Mouse (Mus musculus) right cerebral cortex, adult 18-20 months (tissue): ENCODE measurements around the gene Spats1.
A peak's percentile ranks its signal among the peaks of the same experiment; 100 is the strongest.

Source experiments
- DNase-seq: peaks from one replicate; pipeline ENCODE4 v3.0.0; 2022; ENCODE audit warnings: mixed read lengths

The Spats1 gene

DNA sequence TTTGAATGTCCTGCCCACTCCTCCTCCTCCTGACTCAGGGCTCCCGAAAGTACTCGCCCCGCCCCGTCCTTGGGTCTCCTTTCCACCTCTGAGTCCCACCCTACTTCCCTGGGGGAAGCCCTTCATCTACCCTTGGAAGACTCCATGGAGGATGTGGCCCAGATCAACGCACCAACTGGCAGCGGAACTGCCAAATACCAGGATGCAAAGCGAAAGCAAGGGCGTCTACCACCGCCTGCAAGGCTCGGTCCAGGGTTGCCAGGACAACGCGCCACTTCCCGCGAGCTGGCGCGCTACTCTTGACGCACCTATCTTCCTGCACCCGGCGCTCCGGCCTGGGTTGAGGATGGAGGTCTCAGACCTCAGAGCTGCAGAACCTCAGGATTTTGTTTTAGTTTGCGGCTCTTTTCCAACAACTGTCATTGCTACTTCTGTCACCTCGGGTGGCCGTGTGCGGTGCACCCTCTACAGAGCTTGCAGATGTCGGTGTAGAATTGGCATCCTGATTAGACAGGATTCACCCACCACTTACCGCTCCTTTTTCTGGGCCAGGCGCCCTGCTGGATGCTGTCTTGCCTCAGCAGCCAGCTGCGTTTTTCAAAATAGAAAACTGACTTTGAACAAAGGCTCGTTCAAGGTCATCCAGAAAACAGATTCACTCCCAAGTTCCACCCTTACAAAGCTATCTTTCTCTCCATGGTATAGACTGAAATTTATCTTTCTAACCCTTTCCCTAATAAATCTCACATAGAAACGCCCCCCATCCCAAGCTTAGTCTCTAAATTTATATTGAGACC is at the start of gene Spats1:
Gene Spats1 (minus strand): TSS at position 747 of the 797 bp plus-strand sequence.
- peak; percentile 92 for DNase-seq

DNA sequence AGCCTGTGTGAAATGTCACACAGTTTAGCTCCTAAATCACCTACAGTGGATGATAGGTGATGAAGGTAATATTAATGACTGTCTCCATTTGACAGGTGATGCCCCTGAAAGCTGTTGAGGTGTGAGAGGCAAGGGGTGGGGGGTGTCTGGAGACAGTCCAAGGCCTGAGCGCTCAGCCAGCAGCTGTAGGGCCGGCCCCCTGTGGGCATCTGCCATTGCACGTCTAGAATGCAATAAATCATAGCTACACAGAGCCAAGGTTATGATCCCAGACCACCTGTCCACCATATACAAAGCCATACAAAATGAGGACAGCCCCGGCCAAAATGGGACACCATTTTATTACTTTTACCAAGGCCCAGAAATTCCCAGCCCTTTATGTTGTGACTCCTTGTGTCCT is 49.7 kb upstream of the Spats1 start:
- no peak for DNase-seq

DNA sequence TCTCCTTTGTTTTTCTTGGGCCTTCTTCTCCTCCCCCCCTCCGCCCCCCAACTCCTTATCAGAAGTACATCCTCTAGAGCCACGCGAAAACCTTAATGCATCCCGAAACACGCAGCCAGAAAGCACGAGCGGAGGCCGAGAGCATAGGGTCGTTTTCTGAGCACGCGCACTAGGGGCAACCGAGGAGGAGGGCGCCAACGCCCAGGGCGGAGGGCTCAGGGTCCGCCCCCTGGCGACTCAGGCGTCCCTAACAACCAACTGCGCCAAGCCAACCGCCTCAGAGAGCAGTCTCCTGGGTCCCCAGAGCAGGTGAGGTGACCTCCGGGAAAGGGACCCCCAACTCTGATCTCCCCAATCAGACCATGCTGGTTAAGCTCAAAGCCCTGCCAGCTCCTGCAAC is 48.0 kb upstream of the Spats1 start, which contains the start of gene Tcte1:
Gene Tcte1 (plus strand): TSS at position 172 of the 400 bp plus-strand sequence.
- DNase-seq, result no peak

DNA sequence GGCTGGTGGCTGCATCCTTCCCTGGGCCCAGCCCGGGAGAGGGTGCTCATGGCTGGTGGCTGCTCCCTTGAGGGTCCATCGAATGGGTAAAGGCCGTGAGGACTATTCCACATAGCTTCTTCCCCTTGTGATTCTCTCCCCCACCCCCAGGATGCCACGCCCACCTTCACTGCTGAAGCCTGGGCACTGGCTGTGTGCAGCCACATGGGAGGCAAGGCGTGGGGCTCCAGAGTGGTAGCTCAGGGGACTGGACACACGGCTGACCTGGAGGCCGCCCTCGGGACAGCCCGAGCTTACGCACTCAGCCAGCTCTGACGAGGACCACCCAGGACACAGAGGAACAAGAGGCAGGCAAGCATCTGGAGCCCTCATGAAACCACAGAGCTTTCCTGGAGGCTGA is 44.9 kb upstream of the Spats1 start:
- DNase-seq, result no peak

DNA sequence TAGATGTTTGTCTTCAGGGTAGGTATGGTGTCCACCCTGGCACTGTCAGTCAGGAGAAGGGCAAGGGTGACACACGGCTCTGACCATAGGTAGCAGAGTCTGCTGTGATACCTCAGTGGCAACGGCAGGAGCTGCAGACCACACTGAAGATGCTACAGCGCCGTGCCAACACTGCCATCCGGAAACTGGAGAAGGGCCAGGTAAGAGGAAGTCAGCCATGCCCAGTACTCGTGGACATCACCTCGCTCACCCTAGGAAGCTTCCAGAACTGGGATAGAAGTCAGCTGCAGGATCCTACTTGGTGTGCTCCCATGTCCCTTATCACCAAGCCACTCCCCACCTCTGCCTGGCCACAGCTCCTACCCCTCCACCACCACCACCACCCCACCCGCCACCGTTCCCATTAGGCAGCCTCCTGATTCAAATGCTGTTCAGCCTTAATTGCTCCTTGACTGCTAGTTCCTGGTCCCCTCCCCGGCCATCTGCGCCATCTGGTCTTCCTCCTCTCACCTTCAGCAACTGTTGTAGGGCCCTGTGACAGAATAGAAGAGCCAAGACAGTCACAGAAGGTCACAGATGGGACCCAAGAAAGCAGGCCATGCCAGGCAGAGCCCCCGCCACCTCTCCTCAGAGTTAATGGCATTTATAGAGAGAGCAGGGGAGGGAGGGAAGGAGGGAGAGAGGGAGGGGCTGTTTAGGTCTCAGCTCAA is 43.7 kb upstream of the Spats1 start:
- no peak for DNase-seq

DNA sequence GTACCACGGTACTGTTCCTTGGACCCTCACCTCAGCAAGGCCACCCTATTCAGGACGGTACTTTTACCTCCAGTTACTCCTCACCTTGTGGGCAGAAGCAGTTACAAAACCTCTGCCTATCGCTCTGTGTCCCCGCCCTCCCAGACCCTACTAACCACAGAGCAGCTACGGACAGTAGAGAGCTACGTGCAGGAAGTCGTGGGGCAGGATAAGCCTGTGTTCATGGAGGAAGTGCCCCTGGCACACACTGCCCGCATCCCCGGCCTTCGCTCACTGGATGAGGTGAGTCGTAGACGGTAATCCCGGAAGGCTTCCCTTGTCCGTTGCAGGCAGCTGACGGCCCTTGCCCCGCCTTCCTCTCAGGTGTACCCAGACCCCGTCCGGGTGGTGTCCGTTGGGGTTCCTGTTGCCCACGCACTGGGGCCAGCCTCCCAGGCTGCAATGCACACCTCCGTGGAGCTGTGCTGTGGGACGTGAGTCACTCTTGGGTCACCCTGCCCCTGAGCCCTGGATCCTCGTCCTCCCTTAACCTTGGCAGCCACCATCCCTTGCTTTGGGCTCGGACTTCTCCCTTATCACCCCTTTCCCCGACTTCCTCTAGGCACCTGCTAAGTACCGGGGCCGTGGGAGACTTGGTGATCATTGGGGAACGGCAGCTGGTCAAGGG is 42.5 kb upstream of the Spats1 start:
- DNase-seq, result no peak

DNA sequence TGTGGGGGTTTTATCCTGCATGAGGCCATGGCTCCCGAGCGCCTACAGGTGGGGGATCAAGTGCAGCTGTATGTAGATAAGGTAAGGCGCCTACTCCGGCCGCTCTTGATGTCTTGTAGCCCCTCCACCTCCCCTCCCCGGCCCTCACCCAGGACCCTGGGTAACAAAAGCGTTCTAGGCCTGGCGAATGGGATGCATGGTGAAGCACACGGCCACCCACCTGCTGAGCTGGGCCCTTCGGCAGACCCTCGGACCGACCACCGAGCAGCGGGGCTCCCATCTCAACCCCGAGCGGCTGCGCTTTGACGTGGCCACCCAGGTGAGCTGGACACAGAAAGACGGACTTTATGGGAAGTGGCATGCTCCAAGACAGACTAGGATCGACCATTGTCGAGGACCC is 41.9 kb upstream of the Spats1 start:
- DNase-seq, result no peak

DNA sequence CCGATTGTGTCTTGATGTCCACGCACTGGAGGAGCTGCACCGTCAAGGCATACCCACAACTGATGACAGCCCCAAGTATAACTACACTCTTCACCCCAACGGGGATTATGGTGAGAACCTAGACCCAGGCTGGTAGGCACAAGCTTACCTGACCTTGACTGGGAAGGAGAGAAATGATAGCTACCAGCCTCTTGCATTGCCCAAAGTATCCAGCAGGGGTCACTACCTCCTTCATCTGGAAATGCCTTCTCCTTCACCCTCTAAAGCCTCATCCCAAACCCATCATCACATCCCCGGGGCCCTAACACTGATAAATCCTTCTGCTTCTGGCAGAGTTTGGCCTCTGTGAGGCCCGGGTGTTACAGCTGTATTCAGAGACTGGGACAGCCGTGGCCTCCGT is 41.3 kb upstream of the Spats1 start:
- peak; percentile 78 for DNase-seq

DNA sequence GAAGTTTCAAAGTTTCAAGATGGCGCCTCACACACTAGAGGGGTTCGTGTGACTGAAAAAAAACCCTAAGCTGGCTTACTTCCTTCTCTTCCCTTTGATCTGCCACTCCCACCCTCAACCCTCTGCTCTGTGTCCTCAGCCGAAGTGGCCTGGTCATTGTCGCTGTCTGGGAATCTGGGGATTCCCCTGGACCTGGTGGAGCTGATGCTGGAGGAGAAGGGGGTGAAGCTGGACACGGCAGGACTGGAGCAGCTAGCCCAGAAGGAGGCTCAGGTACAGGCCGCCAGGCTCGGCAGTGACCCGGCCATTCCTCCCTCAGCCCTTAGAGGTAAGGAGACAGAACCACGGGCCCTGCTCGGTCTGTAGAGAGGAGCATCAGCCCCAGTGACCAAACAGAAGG is 40.6 kb upstream of the Spats1 start:
- no peak for DNase-seq

DNA sequence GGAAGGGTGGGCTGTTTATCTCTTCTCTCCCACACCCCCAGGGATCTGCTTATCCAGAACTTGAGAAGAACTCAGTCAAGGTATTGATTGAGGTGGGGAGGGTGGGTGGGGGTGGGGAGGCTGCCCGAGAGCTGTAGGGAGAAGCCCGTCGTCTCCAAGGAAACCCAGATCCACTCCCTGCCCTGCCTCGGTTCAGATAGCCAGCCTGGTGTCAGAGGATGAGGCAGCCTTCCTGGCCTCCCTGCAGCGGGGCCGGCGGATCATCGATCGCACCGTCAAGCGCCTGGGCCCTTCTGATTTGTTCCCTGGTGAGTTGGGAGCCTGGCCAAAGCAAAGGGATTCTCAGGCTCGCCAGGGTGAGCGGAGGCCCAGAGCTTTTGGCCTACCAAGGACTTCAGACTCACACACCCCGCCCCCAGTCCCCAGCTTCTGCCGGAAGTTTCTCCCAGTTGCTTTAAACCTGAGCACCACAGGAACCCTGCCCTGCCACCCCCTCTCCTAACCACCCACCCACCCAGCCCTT is 40.0 kb upstream of the Spats1 start:
- no peak for DNase-seq

DNA sequence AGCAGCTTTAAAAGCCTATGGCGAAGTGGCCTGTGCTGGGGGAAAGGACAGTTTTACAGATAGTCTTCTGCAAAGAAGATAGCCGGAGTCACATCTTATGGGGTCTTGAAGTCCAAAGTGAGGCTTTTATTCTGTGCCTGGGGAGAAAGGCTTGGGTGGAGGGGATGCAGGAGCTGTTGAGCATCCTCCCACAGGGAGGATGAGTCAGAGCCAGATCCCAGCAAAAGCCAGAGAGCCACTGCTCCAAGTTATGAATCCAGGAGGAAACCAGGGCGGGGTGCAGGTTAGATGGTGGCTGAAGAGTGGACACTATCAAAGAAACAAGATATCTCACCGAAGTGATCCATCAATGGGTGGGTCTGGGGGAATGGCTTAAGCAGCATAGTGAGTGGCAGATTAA is 36.5 kb upstream of the Spats1 start:
- no peak for DNase-seq

DNA sequence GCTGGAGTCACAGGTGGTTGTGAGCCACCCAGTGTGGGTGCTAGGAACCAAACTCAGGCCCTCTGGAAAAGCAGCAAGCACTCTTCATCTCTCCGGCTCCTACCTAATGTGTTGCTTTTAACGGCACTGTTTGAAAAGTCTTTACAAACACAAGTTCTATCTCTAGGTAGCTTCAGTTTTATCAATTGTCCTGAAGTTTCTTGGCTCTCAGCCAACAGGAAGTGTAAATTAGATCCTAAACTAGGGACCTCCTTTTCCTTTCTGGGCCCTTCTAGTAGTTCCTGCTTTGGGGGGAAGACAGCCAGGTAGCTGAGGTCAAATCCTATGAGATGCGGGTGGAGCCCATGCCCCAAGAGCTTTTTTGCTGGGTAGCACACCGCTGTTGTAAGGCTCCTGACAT is 35.7 kb upstream of the Spats1 start:
- no peak for DNase-seq

DNA sequence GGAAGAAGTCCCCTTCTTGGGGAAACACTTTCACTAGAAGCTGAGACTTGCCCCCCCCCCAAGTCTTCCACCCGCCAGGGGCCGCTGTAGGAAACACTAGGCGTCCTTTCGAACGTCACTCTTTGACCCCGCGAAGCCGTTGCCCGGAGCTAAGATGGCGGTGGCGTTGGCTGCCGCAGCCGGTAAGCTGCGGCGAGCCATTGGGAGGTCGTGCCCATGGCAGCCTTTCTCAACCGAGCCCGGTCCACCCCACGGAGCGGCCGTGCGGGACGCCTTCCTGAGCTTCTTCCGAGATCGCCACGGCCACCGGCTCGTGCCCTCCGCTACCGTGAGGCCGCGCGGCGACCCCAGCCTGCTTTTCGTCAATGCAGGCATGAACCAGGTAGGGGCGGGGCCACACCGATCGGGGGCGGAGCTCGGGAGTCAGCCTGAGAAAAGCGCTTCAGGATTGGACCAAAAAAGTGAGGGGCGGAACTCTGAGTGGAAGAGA is 31.5 kb upstream of the Spats1 start, which contains the start of gene Aars2:
Gene Aars2 (plus strand): TSS at position 142 of the 490 bp plus-strand sequence.
- peak; percentile 93 for DNase-seq

DNA sequence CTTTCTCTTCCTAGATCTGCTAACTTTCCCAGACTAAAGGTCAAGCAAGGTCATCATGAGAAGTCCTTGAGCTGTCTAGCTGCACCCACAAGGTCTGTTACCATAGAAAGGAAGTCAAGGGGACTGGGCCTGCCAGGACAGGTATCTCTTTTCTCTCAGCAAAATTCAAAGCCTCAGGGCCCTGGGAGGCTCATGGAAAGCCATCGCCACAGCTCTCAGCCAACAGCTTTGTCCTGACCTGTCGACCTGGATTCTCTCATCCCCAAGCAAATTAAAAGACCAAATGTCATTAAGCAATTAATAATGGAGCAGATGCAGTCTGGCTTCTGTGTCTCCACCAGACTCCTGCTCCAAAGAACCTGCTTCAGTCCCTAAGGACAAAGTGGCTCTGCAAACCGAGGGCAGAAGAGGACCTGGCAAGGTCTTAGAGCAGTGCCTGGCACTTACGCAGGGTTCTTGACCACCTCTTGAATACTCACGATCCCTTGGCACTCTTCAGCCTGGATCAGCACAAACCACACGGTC is 30.8 kb upstream of the Spats1 start:
- no peak for DNase-seq

DNA sequence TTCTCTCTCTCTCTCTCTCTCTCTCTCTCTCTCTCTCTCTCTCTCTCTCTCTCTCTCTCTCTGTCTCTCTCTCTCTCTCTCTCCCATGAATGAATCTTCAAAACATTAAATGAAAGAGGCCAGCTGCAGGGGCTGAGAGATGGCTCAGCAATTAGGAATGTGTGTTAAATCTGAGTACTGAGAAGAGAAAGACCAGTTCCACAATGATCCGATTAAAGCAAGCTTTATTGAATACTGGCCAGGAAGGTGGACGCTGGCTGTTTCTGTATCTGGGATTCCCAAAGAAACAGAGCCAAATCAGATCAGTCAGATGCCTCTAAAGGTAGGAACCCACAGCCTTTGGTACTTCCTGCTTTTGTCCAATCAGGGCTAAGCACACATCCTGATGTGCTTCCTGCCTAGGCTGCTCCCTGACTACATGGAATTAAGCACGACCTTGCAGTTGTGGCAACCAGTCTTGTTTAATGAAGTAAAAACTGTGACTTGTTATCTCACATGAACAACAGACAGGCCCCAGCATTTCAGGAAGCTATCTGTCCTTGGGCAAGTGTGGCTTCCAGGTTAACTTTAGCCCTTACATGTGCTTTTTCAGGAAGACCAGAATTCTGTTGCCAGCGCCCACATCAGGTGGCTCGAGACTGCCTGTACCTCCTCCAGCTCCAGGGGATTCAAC is 28.2 kb upstream of the Spats1 start:
- DNase-seq, result no peak

DNA sequence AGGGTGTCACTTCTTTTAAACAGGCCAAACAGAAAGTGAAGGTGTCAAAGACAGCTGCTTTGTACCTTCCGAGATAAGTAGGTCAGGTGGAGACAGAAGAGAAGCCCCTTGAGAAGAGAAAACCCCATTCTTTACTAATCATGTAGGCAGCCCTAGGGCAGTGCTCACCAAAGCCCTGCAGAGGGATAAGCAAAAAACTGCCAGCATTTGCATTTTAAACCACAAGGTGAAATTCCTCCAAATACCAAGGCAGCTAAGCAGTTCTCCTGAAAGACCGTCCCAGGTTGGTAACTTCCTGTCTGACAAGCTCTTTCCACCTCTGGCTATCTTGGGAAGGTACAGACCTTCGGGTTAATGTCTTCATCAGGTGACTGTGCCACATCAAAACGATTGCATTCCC is 27.1 kb upstream of the Spats1 start:
- DNase-seq, result no peak

DNA sequence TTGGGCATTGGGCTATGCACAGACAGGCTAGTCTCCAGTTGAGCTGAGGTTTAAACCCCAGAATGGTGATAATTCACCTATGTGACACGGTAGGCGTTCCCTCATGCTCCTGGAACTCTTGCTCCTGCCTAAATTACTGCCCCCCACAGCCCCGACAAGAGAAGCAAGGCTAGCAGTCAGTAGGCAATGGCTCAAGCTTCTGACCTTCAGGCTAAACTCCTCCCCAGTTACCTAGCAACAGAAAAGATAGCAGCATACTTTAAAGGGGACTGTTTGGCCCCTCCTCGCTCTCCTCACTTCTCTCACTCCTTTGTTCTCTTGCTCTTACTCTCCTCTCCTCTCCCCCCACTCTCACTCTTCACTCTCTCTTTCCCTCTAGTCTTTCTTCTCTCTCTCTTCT is 25.8 kb upstream of the Spats1 start:
- DNase-seq, result no peak

DNA sequence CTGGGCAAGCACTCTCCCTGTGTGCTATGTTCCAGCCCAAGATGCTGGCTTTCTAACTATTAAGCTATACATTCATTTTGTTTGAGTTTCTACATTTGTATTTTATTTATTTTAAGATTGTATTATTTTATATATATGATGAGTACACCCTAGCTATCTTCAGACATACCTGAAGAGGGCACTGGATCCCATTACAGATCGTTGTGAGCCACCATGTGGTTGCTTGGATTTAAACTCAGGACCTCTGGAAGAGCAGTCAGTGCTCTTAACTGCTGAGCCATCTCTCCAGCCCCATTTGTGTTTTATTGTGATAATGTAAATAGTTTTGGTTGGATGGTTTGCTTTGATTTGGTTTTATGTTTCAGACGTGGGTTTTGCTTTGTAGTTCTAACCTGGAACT is 24.3 kb upstream of the Spats1 start:
- DNase-seq, result no peak

DNA sequence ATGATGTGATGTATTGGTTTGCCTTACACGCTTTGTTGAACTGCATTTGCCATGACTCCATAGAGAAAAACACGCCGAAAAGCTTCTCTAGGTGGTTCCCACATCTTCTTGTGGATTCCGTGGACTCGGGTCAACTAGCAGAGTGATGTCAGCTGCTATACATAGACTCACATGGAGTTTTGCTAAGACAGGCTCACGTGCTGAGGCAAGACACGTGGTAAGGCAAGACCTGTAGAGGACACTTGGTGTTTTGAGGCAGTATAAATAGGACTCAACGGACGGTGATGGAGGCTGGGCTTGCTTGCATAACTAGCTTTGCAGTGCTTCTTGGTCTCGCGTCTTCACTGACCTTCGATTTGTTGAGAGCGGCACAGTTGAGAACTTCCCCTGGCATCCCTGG is 23.2 kb upstream of the Spats1 start:
- DNase-seq, result no peak

DNA sequence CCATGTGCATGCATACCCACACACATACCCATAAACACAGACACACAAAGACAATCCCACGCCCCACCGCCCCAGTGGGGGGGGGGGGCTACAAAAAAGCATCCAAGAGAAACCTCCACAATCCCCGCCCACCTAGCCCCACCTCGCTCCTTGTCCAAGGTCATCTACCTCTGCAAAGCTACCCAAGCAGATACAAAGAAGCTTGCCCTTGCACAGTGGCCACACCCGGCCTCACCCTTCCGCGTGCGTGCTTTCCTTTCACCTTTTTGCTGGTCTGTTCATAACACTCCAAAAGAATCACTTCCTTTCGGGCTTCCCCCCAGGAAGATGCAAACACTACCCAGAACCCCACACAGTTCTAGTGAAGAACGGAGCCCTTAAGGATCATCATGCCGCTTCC is 20.2 kb upstream of the Spats1 start:
- DNase-seq, result no peak

DNA sequence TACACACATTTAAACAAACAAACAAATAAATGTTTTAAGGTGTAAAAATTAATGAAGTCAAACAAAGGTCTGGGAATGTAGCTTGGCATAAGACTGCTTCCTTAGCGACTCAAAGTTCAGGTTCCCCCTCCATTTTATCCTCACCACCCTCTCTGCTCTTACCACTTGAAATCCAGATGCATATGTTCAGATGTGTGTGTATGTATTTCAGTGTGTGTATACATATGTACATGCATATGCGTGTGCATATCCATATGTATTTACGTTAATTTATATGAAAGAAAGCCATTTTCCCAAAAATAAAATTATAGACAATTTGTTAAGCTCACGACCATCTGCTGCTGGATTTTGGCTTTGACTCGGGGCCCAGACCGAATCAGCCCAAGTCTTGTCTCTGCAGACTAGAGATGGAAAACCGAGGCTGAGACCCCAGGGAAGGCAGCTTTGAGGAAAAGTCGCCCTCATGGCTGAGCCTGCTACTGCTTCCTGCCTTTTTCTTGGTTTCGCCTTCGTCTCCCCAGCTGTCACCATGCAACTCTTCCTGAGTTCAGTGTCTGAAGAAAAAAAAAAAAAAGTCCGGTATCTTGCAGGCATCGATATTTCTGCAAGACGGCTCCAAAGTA is 15.4 kb upstream of the Spats1 start:
- DNase-seq, result no peak

DNA sequence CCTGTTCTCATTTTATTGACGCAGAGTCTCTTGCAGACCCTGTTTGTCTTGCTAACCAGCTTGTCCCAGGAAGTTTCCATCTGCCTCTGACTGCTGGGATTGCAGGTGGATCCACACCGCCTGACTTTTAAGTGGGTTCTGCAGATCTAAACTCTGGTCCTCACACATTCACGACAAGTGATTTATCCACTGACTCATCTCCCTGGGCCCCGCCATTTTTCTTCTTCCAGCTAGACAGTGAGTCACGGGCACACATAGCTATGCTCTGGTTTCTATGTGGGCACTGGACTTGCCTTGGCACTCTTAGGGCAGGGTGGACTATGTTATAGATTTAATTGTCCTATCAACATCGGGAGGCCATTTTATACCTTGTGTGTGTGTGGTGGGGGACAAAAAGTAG is 14.5 kb upstream of the Spats1 start:
- no peak for DNase-seq
